Mouse (Mus musculus) embryonic facial prominence, embryonic 13.5 days (tissue): ENCODE measurements around the gene Sit1. TPM values are rescaled to one million over a fixed set of nuclear protein-coding genes. Genes with fewer than 3 reads are reported as not detected.

ENCODE experiments used
- ATAC-seq: fragments of 200-750 bp; cut with Nextera tagmentation; 2 replicates; pipeline ENCODE4 v1.8.0; 2017; ENCODE audit warnings: low read depth; ENCODE audit not compliant: insufficient number of reproducible peaks, insufficient read depth, low FRiP score, low TSS enrichment
- H3K27ac ChIP-seq: fragments of 300-500 bp; sonication (generic); 2 replicates; pipeline ENCODE4 v1.5.1; 2015; ENCODE audit warnings: moderate library complexity, mild to moderate bottlenecking, inconsistent platforms
- H3K27me3 ChIP-seq: fragments of 300-500 bp; sonication (generic); 2 replicates; pipeline ENCODE4 v1.6.1; 2015; ENCODE audit warnings: mild to moderate bottlenecking, inconsistent platforms
- H3K36me3 ChIP-seq: fragments of 300-500 bp; sonication (generic); 2 replicates; pipeline ENCODE4 v1.6.1; 2015; ENCODE audit warnings: mild to moderate bottlenecking, inconsistent platforms
- H3K4me1 ChIP-seq: fragments of 300-500 bp; sonication (generic); 2 replicates; pipeline ENCODE4 v1.6.1; 2015; ENCODE audit warnings: inconsistent platforms
- H3K4me2 ChIP-seq: fragments of 300-500 bp; sonication (generic); 2 replicates; pipeline ENCODE4 v1.6.1; 2015; ENCODE audit warnings: moderate library complexity, mild to moderate bottlenecking, inconsistent platforms
- H3K4me3 ChIP-seq: fragments of 300-500 bp; sonication (generic); 2 replicates; pipeline ENCODE4 v1.5.1; 2015; ENCODE audit warnings: mild to moderate bottlenecking, inconsistent platforms
- H3K9ac ChIP-seq: fragments of 300-500 bp; sonication (generic); 2 replicates; pipeline ENCODE4 v1.6.1; 2015; ENCODE audit warnings: mild to moderate bottlenecking, inconsistent platforms
- H3K9me3 ChIP-seq: fragments of 300-500 bp; sonication (generic); 2 replicates; pipeline ENCODE4 v1.6.1; 2016; ENCODE audit warnings: inconsistent platforms
- WGBS: fragments of 180-500 bp; shearing (Covaris S2); methylation state at CpG from one replicate; pipeline ENCODE4 v1.1.7; 2015; ENCODE audit warnings: mixed read lengths; 5-methylcytosine and 5-hydroxymethylcytosine counted together
- polyA plus RNA-seq: library from polyadenylated mRNA; unstranded; fragments of >200 nt; fragmentation: Nextera tagmentation; extraction: Ambion mirVana; gene quantifications from 2 replicates; pipeline ENCODE4 v1.2.1, GENCODE M21; 2015

Gene Sit1
- polyA plus RNA-seq, 1 experiment from 2014 or later, result not detected

DNA sequence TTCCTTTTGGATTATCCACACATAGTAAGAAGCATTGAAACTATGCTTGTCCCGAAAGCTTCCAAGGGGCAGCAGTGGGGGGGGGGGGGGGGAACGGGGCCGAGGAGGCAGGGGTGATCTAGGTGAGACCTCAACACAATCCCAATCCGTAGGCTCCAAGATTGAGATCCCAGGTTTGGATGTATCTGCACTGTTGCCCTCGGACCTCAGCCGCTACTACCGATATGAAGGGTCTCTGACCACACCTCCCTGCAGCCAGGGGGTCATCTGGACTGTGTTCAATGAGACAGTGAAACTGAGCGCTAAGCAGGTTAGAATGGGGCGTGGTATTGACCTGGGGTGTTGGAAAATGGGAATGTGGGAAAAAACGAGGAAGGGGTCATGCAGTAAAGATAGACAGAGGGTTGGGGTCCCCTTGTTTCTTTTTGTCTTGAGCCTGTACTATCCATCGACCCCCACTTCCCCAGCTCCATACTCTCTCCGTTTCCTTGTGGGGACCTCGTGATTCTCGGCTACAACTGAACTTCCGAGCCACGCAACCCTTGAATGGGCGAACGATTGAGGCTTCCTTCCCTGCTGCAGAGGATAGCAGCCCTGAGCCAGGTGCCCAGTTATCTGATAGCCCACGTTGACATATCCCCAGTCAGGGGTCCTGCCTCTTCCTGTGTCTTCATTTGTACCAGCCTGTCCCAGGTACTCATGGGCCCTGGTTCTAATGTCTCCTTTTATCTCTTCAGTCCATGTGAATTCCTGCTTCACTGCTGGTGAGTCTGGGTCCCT lies 28.3 kb upstream of the Sit1 start:
- H3K4me1 ChIP-seq, result peaks cover 31% of the 10 kb centered on the region

DNA sequence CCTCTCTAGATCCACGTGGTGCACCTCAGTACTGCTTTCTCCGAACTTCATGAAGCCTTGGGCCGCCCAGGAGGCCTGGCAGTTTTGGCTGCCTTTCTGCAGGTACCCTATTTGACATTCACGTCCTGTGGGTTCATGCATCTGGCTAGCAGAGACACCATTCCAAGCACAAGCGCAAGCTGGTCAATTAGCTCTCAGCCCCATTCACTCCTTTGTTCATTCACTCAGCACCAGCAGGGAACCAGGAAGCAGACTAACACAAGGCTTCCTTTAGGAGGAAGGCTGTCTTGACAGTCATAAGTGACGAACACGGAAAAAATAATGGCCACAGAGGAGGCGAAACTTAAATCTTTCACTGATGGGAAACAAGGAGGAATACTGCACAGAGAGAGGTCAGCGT lies 25.6 kb upstream of the Sit1 start:
- H3K4me2 ChIP-seq, result peak overlapping the region; percentile 76
- peak overlapping the region; percentile 49 for H3K4me3 ChIP-seq
- no peaks in the 10 kb centered on the region for H3K36me3 ChIP-seq
- no peak for ATAC-seq
- 37% methylated on average over 9 of the region's 9 CpGs for WGBS
- H3K27ac ChIP-seq, result no peak overlapping the region
- peaks cover 24% of the 10 kb centered on the region for H3K27me3 ChIP-seq
- peak overlapping the region; percentile 75 for H3K9ac ChIP-seq
- peaks cover 35% of the 10 kb centered on the region for H3K4me1 ChIP-seq
- H3K9me3 ChIP-seq, result no peaks in the 10 kb centered on the region

More for the DNA sequence above, 28.3 kb upstream of the Sit1 start:
- Histone ChIP-seq H3K27me3 (peaks cover 22% of the 10 kb centered on the region), H3K4me2 (no peak overlapping the region), H3K9me3 (no peaks in the 10 kb centered on the region), H3K27ac (no peak overlapping the region), H3K4me3 (no peak overlapping the region), H3K9ac (no peak overlapping the region), H3K36me3 (peaks cover 11% of the 10 kb centered on the region)
- no peak for ATAC-seq
- WGBS, result 78% methylated on average over 19 of the region's 19 CpGs

DNA sequence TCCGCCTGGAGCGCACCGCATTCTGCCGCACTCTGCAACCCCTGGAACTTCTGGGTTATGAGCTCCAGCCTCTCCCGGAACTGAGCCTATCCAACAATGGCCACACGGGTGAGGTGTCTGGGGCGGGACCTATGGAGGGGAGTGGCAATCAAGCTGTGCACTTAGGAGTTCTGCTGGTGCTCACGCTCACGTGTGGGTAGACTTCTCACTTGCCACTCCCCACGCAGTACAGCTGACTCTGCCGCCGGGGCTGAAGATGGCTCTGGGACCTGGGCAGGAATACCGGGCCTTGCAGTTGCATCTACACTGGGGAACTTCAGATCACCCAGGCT lies 25.1 kb upstream of the Sit1 start:
- Histone ChIP-seq H3K27me3 (peaks cover 24% of the 10 kb centered on the region), H3K27ac (no peak overlapping the region), H3K36me3 (no peaks in the 10 kb centered on the region), H3K9ac (peak overlapping the region; percentile 75), H3K9me3 (no peaks in the 10 kb centered on the region), H3K4me2 (peak overlapping the region; percentile 76), H3K4me1 (peaks cover 35% of the 10 kb centered on the region), H3K4me3 (peak overlapping the region; percentile 49)
- 6% methylated on average over 13 of the region's 13 CpGs for WGBS
- peak; percentile 69; the same call in 1 of the 2 replicates for ATAC-seq

- no peaks in the 10 kb centered on the region for H3K36me3 ChIP-seq
- WGBS, result 10% methylated on average over 22 of the region's 22 CpGs
- H3K4me3 ChIP-seq, result peak overlapping the region; percentile 49
- peaks cover 35% of the 10 kb centered on the region for H3K4me1 ChIP-seq
- H3K27me3 ChIP-seq, result peaks cover 24% of the 10 kb centered on the region
- no peaks in the 10 kb centered on the region for H3K9me3 ChIP-seq
- peak overlapping the region; percentile 76 for H3K4me2 ChIP-seq
- H3K9ac ChIP-seq, result peak overlapping the region; percentile 75
- ATAC-seq, result 0 out of 2 replicates have a peak, but pooled peaks have one; percentile 28
- H3K27ac ChIP-seq, result no peak overlapping the region
These were observed 24.6 kb upstream of the Sit1 start for GRCm38 (mm10) chr4:43507938-43508665.

GRCm38 (mm10) chr4:43506536-43507185 lies 23.1 kb upstream of the Sit1 start, which contains the start of gene Car9:
Car9 (plus strand) TSS chr4:43506966.
- peak within 1 kb of the TSS; percentile 76 for H3K4me2 ChIP-seq
- no peak for ATAC-seq
- WGBS, result 33% methylated on average over 9 of the region's 9 CpGs

DNA sequence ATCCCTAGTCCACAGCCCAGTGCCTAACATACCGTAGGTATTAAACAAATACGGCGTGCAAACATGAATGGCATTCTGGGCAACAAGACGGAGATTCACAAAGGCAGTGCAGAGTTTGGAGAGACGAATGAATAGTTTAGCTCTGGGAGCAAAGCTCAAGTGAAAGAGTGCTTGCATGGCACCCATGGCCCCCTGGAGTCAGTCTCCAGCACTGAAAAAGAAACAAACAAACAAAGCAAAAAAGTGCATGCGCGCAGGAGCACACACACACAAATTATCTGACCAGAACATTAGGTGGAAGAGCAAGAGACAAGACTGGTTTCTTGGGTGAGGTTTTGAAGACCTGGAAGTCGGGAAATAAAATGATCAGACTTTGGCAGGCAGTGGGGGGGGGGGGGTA lies 22.5 kb upstream of the Sit1 start:
- ATAC-seq, result no peak
- 81% methylated on average over 8 of the region's 8 CpGs for WGBS
- peaks cover 24% of the 10 kb centered on the region for H3K27me3 ChIP-seq

More at GRCm38 (mm10) chr4:43506536-43507185, 23.1 kb upstream of the Sit1 start, which contains the start of gene Car9:
- peak within 1 kb of the TSS; percentile 75; the same call in 1 of the 2 replicates for H3K9ac ChIP-seq
- H3K9me3 ChIP-seq, result no peaks in the 10 kb centered on the region
- peak within 1 kb of the TSS; percentile 49 for H3K4me3 ChIP-seq
- H3K27ac ChIP-seq, result no peak within 1 kb of the TSS
- peaks cover 24% of the 10 kb centered on the region for H3K27me3 ChIP-seq
- peaks cover 30% of the 10 kb centered on the region for H3K4me1 ChIP-seq
- no peaks in the 10 kb centered on the region for H3K36me3 ChIP-seq

DNA sequence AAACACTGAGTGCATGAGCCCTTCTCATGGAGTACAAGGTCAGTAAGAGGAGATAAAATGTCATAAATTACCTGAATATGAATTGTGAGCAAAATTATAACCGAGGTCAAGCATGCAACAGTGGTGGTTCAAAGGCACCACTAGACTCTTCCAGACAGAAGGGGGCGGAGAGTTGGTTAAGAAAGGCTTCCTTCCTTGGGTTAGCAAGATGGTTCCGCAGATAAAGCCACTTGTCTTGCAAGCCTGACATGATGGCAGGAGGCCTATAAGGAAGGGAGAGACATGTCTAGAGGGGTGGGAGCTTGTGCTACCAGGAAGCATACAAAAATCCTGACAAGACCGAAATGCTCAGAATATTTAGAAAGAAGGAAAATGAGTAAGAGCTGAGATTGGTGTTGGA lies 20.7 kb upstream of the Sit1 start:
- no peak for ATAC-seq
- no peak overlapping the region for H3K27ac ChIP-seq
- H3K4me3 ChIP-seq, result no peak overlapping the region
- no peaks in the 10 kb centered on the region for H3K9me3 ChIP-seq
- H3K4me1 ChIP-seq, result peaks cover 35% of the 10 kb centered on the region
- no peaks in the 10 kb centered on the region for H3K36me3 ChIP-seq
- no peak overlapping the region for H3K4me2 ChIP-seq
- peaks cover 21% of the 10 kb centered on the region for H3K27me3 ChIP-seq
- WGBS, result 83% methylated on average over 4 of the region's 4 CpGs
- H3K9ac ChIP-seq, result no peak overlapping the region

More for the DNA sequence above, 22.5 kb upstream of the Sit1 start:
- no peak overlapping the region for H3K27ac ChIP-seq
- no peak overlapping the region for H3K4me3 ChIP-seq
- no peak overlapping the region for H3K9ac ChIP-seq
- H3K4me2 ChIP-seq, result no peak overlapping the region
- no peaks in the 10 kb centered on the region for H3K9me3 ChIP-seq
- H3K4me1 ChIP-seq, result peaks cover 32% of the 10 kb centered on the region
- no peaks in the 10 kb centered on the region for H3K36me3 ChIP-seq

- no peak for ATAC-seq
- WGBS, result 80% methylated on average over 6 of the region's 6 CpGs
- H3K4me1 ChIP-seq, result peaks cover 35% of the 10 kb centered on the region
- no peak overlapping the region for H3K4me3 ChIP-seq
- H3K9me3 ChIP-seq, result no peaks in the 10 kb centered on the region
- H3K9ac ChIP-seq, result no peak overlapping the region
- H3K27me3 ChIP-seq, result peaks cover 13% of the 10 kb centered on the region
- H3K36me3 ChIP-seq, result no peaks in the 10 kb centered on the region
- no peak overlapping the region for H3K27ac ChIP-seq
- H3K4me2 ChIP-seq, result no peak overlapping the region
These were observed 20.0 kb upstream of the Sit1 start for GRCm38 (mm10) chr4:43503506-43503905.

GRCm38 (mm10) chr4:43503041-43503440 lies 19.5 kb upstream of the Sit1 start:
- no peaks in the 10 kb centered on the region for H3K36me3 ChIP-seq
- 70% methylated on average over 2 of the region's 2 CpGs for WGBS

DNA sequence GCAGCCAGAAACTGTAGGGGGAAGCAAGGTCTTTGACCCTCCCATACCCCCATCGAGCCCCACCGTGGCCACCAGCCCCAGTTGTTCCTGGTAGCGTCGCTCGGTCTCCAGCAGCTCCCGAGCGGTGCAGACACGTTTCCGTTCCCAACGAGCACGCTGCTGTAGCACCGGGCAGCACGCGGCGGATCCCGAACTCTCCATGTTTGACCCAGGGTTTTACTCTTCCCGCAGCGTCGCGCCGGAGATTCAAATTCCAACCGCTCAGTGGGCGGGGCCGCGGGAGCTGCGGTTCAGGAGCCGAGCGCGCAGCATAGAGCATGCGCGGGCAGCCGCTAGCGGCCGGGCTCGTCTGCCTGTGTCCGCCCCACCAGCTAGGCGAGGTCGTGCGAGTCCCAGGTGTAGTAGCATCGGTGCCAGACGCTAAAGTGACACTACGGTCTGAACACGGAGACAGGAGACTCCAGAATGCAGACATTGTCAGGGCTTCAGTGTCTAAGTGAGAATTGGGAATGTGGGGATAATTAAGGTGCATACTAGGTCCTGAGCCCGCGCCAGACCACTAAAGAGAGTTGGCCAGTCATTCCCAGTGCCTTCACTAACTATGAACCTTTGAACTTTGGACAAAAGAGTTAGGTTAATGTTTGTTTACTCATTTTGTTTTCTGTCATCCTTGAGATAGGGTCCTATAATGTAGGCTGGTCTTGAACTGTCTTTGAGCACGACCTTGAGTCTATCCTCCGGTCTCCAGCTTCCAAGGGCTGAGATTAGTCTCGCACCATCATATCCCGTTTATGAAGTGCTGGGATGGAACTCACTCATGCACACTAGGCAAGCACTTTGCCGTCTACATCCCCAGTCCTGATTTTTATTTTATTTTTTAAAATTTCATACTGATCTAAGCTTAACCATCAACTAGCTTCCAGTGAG lies 16.1 kb upstream of the Sit1 start, which contains the start of gene Arhgef39:
Arhgef39 (minus strand) TSS at position 289 of the 927 bp plus-strand sequence.
- Histone ChIP-seq H3K4me1 (peaks cover 46% of the 10 kb centered on the region), H3K36me3 (peaks cover 22% of the 10 kb centered on the region), H3K9ac (peak within 1 kb of the TSS; percentile 80), H3K4me2 (peak within 1 kb of the TSS; percentile 77), H3K4me3 (peak within 1 kb of the TSS; percentile 65), H3K27ac (peak within 1 kb of the TSS; percentile 45), H3K9me3 (no peaks in the 10 kb centered on the region), H3K27me3 (no peaks in the 10 kb centered on the region)
- ATAC-seq, result peak; percentile 78
- 6% methylated on average over 50 of the region's 50 CpGs for WGBS

More at GRCm38 (mm10) chr4:43503041-43503440, 19.5 kb upstream of the Sit1 start:
- Histone ChIP-seq H3K4me3 (no peak overlapping the region), H3K4me1 (peaks cover 37% of the 10 kb centered on the region), H3K9ac (no peak overlapping the region), H3K9me3 (no peaks in the 10 kb centered on the region), H3K27ac (no peak overlapping the region), H3K27me3 (peaks cover 13% of the 10 kb centered on the region), H3K4me2 (no peak overlapping the region)
- ATAC-seq, result no peak
